Mouse (Mus musculus): ENCODE measurements around the gene Eif3j1. TPM values are rescaled to one million over a fixed set of nuclear protein-coding genes. Genes with fewer than 3 reads are reported as not detected.

Eif3j1 gene
- total and polyA plus RNA-seq, 2 experiments from 2014 or later: 12.3 to 13.5 TPM

DNA sequence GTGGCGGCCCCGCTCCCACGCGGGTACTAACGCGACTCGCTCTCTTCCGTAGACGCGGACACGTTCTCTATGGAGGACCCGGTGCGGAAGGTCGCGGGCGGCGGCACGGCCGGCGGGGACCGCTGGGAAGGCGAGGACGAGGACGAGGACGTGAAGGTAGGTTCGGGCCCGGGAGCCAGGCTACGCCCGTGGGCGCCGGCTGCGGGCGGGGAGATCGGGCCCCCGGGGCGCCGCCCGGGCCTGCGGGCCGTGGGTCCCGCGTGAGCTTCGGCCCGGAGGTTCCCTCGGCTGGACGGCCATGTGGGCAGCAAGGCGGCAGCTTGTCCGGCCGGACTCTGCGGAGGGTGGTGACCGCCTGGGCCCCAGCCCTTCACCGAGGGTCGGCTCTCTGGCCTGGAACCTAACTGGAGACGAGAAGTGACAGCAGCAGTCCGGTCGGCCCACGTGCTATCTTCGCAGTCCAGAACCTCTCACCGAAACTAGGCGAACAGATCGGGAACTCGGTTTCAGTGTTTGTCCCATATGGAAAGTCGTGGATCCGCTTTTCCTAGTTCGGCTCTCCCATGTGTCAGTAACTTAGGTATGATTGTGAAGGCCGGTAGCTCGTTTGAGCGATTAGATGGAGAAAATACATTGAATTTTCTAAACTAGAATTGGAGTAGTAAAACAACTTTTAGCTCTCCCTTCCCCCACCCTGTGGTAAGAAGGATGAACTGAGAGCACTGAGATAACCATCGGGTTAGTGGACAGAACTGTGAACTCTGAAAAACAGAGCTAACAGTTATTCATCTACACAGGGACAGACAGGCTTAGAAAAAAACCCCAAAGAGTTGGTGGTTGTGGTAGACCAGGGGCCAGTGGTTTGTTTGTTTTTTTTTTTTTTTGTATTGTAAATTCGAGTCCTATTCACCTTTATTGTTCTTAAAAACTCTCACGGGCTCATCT is 682 bp downstream of the Eif3j1 start:
- Histone ChIP-seq H3K36me3 (ENCODE audit: insufficient read depth, low read length) (no peaks in the 10 kb centered on the region), H3K4me3 (ENCODE audit: low read depth, low read length) (peak overlapping the region; percentile 87), H3K9me3 (ENCODE audit: low read length) (no peaks in the 10 kb centered on the region), H3K4me2 (ENCODE audit: low read depth, low read length, poor library complexity, severe bottlenecking) (peak overlapping the region; percentile 81), H3K27ac (ENCODE audit: low read depth, low read length) (peak overlapping the region; percentile 44), H3K27me3 (ENCODE audit: insufficient read depth, low read length) (no peaks in the 10 kb centered on the region), H3K9ac (replicated peaks; ENCODE audit: low read length, poor library complexity, severe bottlenecking) (peak overlapping the region; percentile 73), H3K4me1 (ENCODE audit: insufficient read depth, low read length) (0 out of 2 replicates have a peak, but pooled peaks cover 3% of the 10 kb centered on the region)
- peak; percentile 17 for TF ChIP-seq CTCF (IDR thresholded peaks at IDR 0.05)
- ATAC-seq (ENCODE audit: low FRiP score): peak; percentile 61
- WGBS: 2% methylated on average over 55 of the region's 71 CpGs
- DNase-seq (ENCODE audit: low spot score): peak; percentile 34

GRCm38 (mm10) chr2:122031970-122032369 is 3.6 kb downstream of the Eif3j1 start:
- no peak overlapping the region for H3K9ac ChIP-seq (replicated peaks; ENCODE audit: low read length, poor library complexity, severe bottlenecking)
- TF ChIP-seq CTCF (IDR thresholded peaks at IDR 0.05): no peak
- no peaks in the 10 kb centered on the region for H3K36me3 ChIP-seq (ENCODE audit: insufficient read depth, low read length)
- no peak overlapping the region for H3K4me2 ChIP-seq (ENCODE audit: low read depth, low read length, poor library complexity, severe bottlenecking)
- 87% methylated on average over 6 of the region's 6 CpGs for WGBS
- ATAC-seq (ENCODE audit: low FRiP score): no peak
- 0 out of 2 replicates have a peak, but pooled peaks cover 3% of the 10 kb centered on the region for H3K4me1 ChIP-seq (ENCODE audit: insufficient read depth, low read length)
- no peaks in the 10 kb centered on the region for H3K9me3 ChIP-seq (ENCODE audit: low read length)
- DNase-seq (ENCODE audit: low spot score): no peak
- H3K4me3 ChIP-seq (ENCODE audit: low read depth, low read length): no peak overlapping the region
- H3K27ac ChIP-seq (ENCODE audit: low read depth, low read length): no peak overlapping the region
- no peaks in the 10 kb centered on the region for H3K27me3 ChIP-seq (ENCODE audit: insufficient read depth, low read length)

- no peaks in the 10 kb centered on the region for H3K36me3 ChIP-seq (ENCODE audit: insufficient read depth, low read length)
- no peak overlapping the region for H3K4me3 ChIP-seq (ENCODE audit: low read depth, low read length)
- no peaks in the 10 kb centered on the region for H3K4me1 ChIP-seq (ENCODE audit: insufficient read depth, low read length)
- H3K4me2 ChIP-seq (ENCODE audit: low read depth, low read length, poor library complexity, severe bottlenecking): no peak overlapping the region
- H3K9ac ChIP-seq (replicated peaks; ENCODE audit: low read length, poor library complexity, severe bottlenecking): no peak overlapping the region
- no peak for DNase-seq (ENCODE audit: low spot score)
- H3K27ac ChIP-seq (ENCODE audit: low read depth, low read length): no peak overlapping the region
- no peak for ATAC-seq (ENCODE audit: low FRiP score)
- WGBS: 91% methylated on average over 3 of the region's 3 CpGs
- H3K27me3 ChIP-seq (ENCODE audit: insufficient read depth, low read length): no peaks in the 10 kb centered on the region
- H3K9me3 ChIP-seq (ENCODE audit: low read length): no peaks in the 10 kb centered on the region
- TF ChIP-seq CTCF (IDR thresholded peaks at IDR 0.05): no peak
Observed at GRCm38 (mm10) chr2:122036064-122036463, 7.7 kb downstream of the Eif3j1 start.

GRCm38 (mm10) chr2:122043926-122044325 is 15.6 kb downstream of the Eif3j1 start:
- no peak for DNase-seq (ENCODE audit: low spot score)
- TF ChIP-seq CTCF (IDR thresholded peaks at IDR 0.05): no peak

GRCm38 (mm10) chr2:122059365-122060115 is 31.2 kb downstream of the Eif3j1 start:
- no peak for ATAC-seq (ENCODE audit: low FRiP score)
- 84% methylated on average over 11 of the region's 11 CpGs for WGBS
- peak; percentile 5 for DNase-seq (ENCODE audit: low spot score)
- H3K9me3 ChIP-seq (ENCODE audit: low read length): no peaks in the 10 kb centered on the region
- no peak overlapping the region for H3K4me2 ChIP-seq (ENCODE audit: low read depth, low read length, poor library complexity, severe bottlenecking)
- H3K4me1 ChIP-seq (ENCODE audit: insufficient read depth, low read length): no peaks in the 10 kb centered on the region
- no peaks in the 10 kb centered on the region for H3K27me3 ChIP-seq (ENCODE audit: insufficient read depth, low read length)
- H3K4me3 ChIP-seq (ENCODE audit: low read depth, low read length): no peak overlapping the region
- TF ChIP-seq CTCF (IDR thresholded peaks at IDR 0.05): no peak
- H3K36me3 ChIP-seq (ENCODE audit: insufficient read depth, low read length): peaks cover 30% of the 10 kb centered on the region
- H3K27ac ChIP-seq (ENCODE audit: low read depth, low read length): no peak overlapping the region
- H3K9ac ChIP-seq (replicated peaks; ENCODE audit: low read length, poor library complexity, severe bottlenecking): no peak overlapping the region

More at GRCm38 (mm10) chr2:122043926-122044325, 15.6 kb downstream of the Eif3j1 start:
- H3K27ac ChIP-seq (ENCODE audit: low read depth, low read length): no peak overlapping the region
- H3K36me3 ChIP-seq (ENCODE audit: insufficient read depth, low read length): peaks cover 8% of the 10 kb centered on the region; the same call in 1 of the 2 replicates
- no peak overlapping the region for H3K4me3 ChIP-seq (ENCODE audit: low read depth, low read length)
- H3K27me3 ChIP-seq (ENCODE audit: insufficient read depth, low read length): no peaks in the 10 kb centered on the region
- H3K9ac ChIP-seq (replicated peaks; ENCODE audit: low read length, poor library complexity, severe bottlenecking): no peak overlapping the region
- no peak overlapping the region for H3K4me2 ChIP-seq (ENCODE audit: low read depth, low read length, poor library complexity, severe bottlenecking)
- ATAC-seq (ENCODE audit: low FRiP score): no peak
- no peaks in the 10 kb centered on the region for H3K9me3 ChIP-seq (ENCODE audit: low read length)
- H3K4me1 ChIP-seq (ENCODE audit: insufficient read depth, low read length): no peaks in the 10 kb centered on the region
